Mouse (Mus musculus) left cerebral cortex, postnatal 25 days (tissue): ENCODE measurements around the gene Ikbip. TPM values are rescaled to one million over a fixed set of nuclear protein-coding genes. Genes with fewer than 3 reads are reported as not detected.

Experiments
- DNase-seq, 2 experiments: peaks; one replicate each; pipeline ENCODE4 v3.0.0; 2022; ENCODE audit warnings: low spot score in 2 of 2, mixed read lengths in 1 of 2
- intact Hi-C: fragments of 180-260 bp; cut with DNase I; formaldehyde crosslinking; loops from one replicate; pipeline ENCODE4 v1.15.1; 2025
- total RNA-seq, 2 experiments: library from RNA; stranded (reverse); gene quantifications; 2 replicates each; pipeline ENCODE4 v1.2.3; 2021

Ikbip gene
- total RNA-seq, 2 experiments from 2014 or later = 12.2 to 15.3 TPM

DNA sequence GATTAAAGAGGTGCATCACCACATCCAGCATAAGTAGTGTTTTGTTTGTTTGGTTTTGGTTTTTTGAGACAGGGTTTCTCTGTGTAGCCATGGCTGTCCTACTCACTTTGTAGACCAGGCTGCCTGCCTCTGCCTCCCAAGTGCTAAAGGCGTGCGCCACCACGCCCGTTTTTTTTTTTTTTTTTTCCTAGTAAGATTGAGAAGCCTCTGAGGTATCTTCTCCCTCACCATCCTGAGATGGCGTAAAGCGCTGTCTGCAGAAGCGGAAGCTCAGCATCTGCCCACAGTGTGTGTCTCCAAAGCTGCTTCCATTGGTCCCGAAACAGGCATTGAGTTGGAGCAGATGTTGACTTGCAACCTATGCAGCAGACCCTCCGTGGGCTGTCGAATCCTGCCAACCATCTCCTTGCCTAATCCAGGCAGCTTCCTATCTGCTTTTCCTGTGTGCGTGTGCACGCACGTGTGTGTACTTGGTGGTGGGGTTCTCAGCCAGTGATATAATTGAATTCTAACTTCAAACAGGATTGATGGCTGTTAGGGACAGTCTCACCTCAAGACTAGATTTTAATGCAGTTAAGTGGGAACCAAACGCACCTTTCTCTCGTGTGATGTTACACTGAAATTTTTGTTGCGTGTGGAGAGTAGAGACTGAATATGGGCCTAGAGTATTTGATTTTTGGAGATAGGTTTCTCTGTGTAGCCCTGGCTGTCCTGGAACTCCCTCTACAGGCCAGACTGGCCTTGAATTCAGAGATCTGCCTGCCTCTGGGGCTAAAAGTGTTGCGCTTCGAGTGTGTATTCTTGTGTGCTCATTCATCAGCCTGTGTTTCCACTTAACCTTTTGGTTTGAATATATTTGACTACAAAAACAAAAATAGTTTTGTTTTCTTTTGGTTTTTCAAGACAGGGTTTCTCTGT, 60.8 kb downstream of the Ikbip start:
- intact Hi-C loops = loop anchor here (2.0 kb wide), 1 partner anchor 71 kb away; no protein-coding TSS in a partner anchor

DNA sequence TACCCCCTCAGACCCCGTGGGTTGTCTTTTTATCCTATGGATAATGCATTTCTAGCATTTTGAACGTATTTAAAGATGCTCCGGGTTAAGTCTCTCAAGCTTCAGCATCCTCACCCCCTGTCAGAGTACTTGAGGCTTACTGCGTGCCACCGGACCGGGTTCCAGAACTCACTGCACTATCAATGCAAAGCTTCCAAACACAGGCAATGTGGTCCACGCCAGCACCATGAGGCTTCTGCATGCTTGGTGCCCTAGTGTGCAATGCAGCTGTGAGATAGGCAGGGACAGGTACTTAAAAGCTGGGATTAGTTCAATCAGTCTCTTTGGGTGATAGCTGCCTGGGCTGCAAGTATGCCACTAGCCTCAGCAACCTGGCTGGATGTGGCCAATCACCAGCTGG, 62.7 kb downstream of the Ikbip start:
- intact Hi-C loops = no loop called here
- no peak for DNase-seq

More for the DNA sequence above, 60.8 kb downstream of the Ikbip start:
- no peak for DNase-seq

Other genes starting within 250 kb of the Ikbip start
- gene Apaf1, start 170 bp upstream of the Ikbip start, total RNA-seq = 10 to 100 TPM; 11.3 to 15.4 TPM
- gene Slc25a3, start 41.1 kb downstream of the Ikbip start, total RNA-seq = 100 to 1,000 TPM; 546 TPM
- 10 to 100 TPM; 39.7 to 41.5 TPM for gene Tmpo, start 98.4 kb downstream of the Ikbip start, total RNA-seq